Mouse (Mus musculus) heart, postnatal 4 days (tissue): ENCODE measurements at regions not wholly inside any gene's neighbourhood (a gene's known extent, or its start where the extent isn't known, plus 50 kb on each side); places are given as distances from the start of the nearest gene placed in this dataset.

Experiments used
- DNase-seq: peaks from one replicate; pipeline ENCODE4 v3.0.0; 2021

GRCm38 (mm10) chr1:179906115-179906514 lies 54.2 kb upstream of the Cdc42bpa start:
- DNase-seq = no peak

- DNase-seq = no peak
These were observed 67.6 kb upstream of the Cdc42bpa start for GRCm38 (mm10) chr1:179892711-179893110.

GRCm38 (mm10) chr1:179887921-179888320 lies 72.4 kb upstream of the Cdc42bpa start:
- no peak for DNase-seq

GRCm38 (mm10) chr1:179881222-179881621 lies 77.7 kb upstream of the Ahctf1 start:
- DNase-seq = no peak

- no peak for DNase-seq
These were observed 74.4 kb upstream of the Ahctf1 start for GRCm38 (mm10) chr1:179877893-179878292.

- no peak for DNase-seq
These were observed 70.5 kb upstream of the Ahctf1 start for GRCm38 (mm10) chr1:179873772-179874555.

- DNase-seq = no peak
These were observed 68.5 kb upstream of the Ahctf1 start for GRCm38 (mm10) chr1:179871961-179872360.

GRCm38 (mm10) chr1:179868656-179869055 lies 65.2 kb upstream of the Ahctf1 start:
- DNase-seq = no peak

- DNase-seq = peak; percentile 20
These were observed 64.0 kb upstream of the Ahctf1 start for GRCm38 (mm10) chr1:179867493-179867892.

- peak; percentile 58 for DNase-seq
These were observed 62.7 kb upstream of the Ahctf1 start for GRCm38 (mm10) chr1:179866056-179866772.

- peak; percentile 24 for DNase-seq
These were observed 62.1 kb upstream of the Ahctf1 start for GRCm38 (mm10) chr1:179865561-179865960.

- DNase-seq = no peak
These were observed 61.2 kb upstream of the Ahctf1 start for GRCm38 (mm10) chr1:179864537-179865226.

- peak; percentile 17 for DNase-seq
These were observed 59.9 kb upstream of the Ahctf1 start for GRCm38 (mm10) chr1:179863420-179863819.

GRCm38 (mm10) chr1:179862941-179863340 lies 59.5 kb upstream of the Ahctf1 start:
- DNase-seq = no peak

- no peak for DNase-seq
These were observed 58.3 kb upstream of the Ahctf1 start for GRCm38 (mm10) chr1:179861776-179862175.

GRCm38 (mm10) chr1:179859552-179859902 lies 56.0 kb upstream of the Ahctf1 start:
- no peak for DNase-seq

GRCm38 (mm10) chr1:179858780-179859551 lies 55.5 kb upstream of the Ahctf1 start:
- DNase-seq = peak; percentile 36

GRCm38 (mm10) chr1:179854288-179854965 lies 50.9 kb upstream of the Ahctf1 start:
- DNase-seq = no peak
